Mouse (Mus musculus): ENCODE measurements around the gene Myh10.

Myh10 gene

GRCm38 (mm10) chr11:68756456-68757348 is 65.3 kb downstream of the Myh10 start:
- TF ChIP-seq GATA4 (IDR thresholded peaks at IDR 0.05; ENCODE audit: insufficient replicate concordance, low read length), result no peak

DNA sequence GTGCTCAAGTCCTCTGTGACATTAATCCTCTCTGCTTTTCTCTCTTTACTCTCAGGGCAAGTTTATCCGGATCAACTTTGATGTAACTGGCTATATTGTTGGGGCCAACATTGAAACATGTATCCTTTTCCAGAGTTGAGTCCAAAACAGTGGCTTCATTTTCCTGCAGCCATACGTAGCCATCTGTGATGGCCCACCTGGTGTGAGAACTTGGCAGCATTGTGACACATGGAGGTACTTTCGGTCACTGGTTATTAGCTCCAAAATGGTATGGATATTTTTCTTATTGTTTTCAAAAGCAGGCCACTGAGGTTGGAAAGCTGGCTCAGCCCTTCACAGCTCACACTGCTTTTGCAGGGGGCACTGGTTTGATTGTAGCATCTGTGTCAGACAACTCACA is 68.3 kb downstream of the Myh10 start:
- no peak for TF ChIP-seq GATA4 (IDR thresholded peaks at IDR 0.05; ENCODE audit: insufficient replicate concordance, low read length)

- no peak for TF ChIP-seq GATA4 (IDR thresholded peaks at IDR 0.05; ENCODE audit: insufficient replicate concordance, low read length)
These were observed 69.8 kb downstream of the Myh10 start for GRCm38 (mm10) chr11:68761155-68761554.

GRCm38 (mm10) chr11:68761664-68762063 is 70.3 kb downstream of the Myh10 start:
- TF ChIP-seq GATA4 (IDR thresholded peaks at IDR 0.05; ENCODE audit: insufficient replicate concordance, low read length), result no peak

- TF ChIP-seq GATA4 (IDR thresholded peaks at IDR 0.05; ENCODE audit: insufficient replicate concordance, low read length), result no peak
These were observed 73.3 kb downstream of the Myh10 start for GRCm38 (mm10) chr11:68764622-68765021.

GRCm38 (mm10) chr11:68767762-68768542 is 76.6 kb downstream of the Myh10 start:
- no peak for TF ChIP-seq GATA4 (IDR thresholded peaks at IDR 0.05; ENCODE audit: insufficient replicate concordance, low read length)

DNA sequence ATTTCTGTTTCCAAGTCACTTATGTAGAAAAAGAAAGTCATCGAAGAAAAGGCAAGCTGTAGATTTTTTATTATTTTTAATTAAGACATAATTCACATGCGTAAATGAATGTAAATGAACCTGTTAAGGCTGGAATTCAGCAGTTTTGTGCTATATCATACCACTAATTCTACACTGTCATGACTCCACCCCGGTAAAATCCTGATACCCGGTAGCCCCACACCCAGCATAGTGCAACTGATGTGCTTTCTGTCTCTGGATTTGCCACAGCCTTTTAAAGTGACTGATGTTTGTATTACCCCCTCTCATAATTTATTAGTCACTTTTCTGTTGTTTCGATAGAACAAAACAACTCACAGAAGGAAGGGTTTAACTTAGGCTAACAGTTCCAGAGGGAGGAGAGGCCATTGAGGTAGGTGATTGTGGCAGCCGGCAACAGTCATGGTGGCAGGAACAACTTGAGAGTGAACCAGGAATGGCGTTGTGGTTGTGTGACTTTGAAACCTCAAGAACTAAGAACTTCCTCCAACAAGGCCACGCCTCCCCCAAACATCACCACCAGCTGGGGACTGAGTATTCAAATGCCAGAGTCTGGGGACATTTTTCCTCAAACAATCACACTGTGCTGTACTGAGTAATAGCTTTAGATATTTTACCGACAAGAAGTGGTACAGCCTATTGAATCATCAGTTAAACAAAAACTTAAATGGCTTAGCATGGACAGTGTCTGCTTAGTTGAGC is 78.6 kb downstream of the Myh10 start:
- no peak for TF ChIP-seq GATA4 (IDR thresholded peaks at IDR 0.05; ENCODE audit: insufficient replicate concordance, low read length)

GRCm38 (mm10) chr11:68776147-68776655 is 84.8 kb downstream of the Myh10 start:
- TF ChIP-seq GATA4 (IDR thresholded peaks at IDR 0.05; ENCODE audit: insufficient replicate concordance, low read length), result no peak

- no peak for TF ChIP-seq GATA4 (IDR thresholded peaks at IDR 0.05; ENCODE audit: insufficient replicate concordance, low read length)
These were observed 86.6 kb downstream of the Myh10 start for GRCm38 (mm10) chr11:68777933-68778332.

- no peak for TF ChIP-seq GATA4 (IDR thresholded peaks at IDR 0.05; ENCODE audit: insufficient replicate concordance, low read length)
These were observed 87.5 kb downstream of the Myh10 start for GRCm38 (mm10) chr11:68778855-68779254.

GRCm38 (mm10) chr11:68779735-68780465 is 88.5 kb downstream of the Myh10 start:
- TF ChIP-seq GATA4 (IDR thresholded peaks at IDR 0.05; ENCODE audit: insufficient replicate concordance, low read length), result no peak

DNA sequence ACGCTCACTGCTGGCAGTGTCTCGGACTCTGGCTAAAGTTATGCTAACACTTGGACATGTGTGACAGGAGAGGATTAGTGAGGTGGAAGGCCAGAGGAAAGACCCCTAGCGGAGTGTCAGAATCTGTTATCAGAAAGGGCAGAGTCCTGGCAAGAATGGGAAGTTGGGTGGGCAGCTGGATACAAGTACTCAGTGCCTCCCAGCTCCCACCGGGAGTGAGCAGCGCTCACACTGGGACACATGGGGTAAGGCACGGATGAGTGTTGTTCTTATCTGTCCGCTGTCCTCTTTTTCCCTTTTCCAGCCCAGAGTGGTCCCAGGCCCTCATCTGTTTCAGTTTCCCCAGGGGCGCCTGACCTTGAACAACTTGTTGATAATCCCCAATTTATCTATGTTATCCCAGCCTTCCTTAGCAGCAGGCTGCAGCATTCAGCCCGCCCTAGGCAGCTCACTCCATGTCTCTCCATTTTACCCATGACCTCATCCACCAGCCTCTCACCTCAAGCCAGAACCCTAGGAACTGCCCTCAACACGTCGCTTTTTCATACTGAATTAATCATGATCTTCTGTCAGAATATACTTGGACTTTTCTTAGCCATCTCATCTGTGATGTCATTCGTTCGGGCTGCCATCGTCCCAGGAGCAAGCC is 89.2 kb downstream of the Myh10 start:
- no peak for TF ChIP-seq GATA4 (IDR thresholded peaks at IDR 0.05; ENCODE audit: insufficient replicate concordance, low read length)

- TF ChIP-seq GATA4 (IDR thresholded peaks at IDR 0.05; ENCODE audit: insufficient replicate concordance, low read length), result no peak
These were observed 91.0 kb downstream of the Myh10 start for GRCm38 (mm10) chr11:68782336-68782735.

DNA sequence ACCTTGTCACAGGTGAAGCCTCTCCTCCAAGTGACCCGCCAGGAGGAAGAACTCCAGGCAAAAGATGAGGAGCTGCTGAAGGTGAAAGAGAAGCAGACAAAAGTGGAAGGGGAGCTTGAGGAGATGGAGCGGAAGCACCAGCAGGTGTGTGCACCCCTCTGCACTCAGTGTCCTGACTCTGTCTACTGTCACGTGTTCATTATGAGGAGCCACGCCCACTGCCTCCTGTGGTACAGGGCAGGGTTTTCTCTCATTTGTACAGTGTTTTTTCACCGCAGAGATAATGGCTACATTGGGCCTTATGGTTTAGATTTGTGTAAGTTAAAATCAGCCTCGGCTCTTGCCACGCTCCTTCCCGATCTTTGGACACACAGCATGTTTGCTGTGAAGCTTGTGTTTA is 94.5 kb downstream of the Myh10 start:
- TF ChIP-seq GATA4 (IDR thresholded peaks at IDR 0.05; ENCODE audit: insufficient replicate concordance, low read length), result no peak

Data from liver, adult (tissue).